Mouse (Mus musculus): ENCODE measurements around the gene Tmem104.

Gene Tmem104

DNA sequence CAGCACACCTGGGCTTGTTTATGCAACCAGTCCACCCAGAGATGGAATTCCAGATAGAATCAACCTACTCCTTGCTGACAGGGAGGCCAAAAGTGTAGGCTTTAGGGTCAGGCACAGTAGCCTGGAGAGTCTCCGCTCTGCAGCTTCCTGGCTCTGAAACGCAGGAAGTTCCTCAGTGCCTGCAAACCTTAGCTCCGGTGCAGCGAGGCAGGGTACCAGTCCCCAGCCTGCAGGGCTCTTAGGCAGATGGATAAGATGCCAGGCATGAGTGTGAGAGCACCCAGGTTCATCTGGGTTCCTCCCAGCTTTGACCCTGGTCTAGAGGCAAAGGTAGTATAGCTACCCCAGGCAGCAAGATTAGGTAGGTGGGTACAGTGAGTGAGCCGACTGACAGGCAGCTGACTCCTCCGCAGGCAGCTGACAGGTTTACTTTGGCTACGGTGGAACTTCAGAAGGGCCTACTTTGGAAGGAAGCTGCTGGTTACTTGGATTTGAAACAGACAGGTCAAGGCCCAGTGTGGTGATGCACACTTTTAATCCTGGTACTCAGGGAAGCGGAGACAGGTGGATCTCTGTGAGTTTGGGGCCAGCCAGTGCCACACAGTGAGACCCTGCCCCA, 19.5 kb upstream of the Tmem104 start:
- no peak for DNase-seq

DNA sequence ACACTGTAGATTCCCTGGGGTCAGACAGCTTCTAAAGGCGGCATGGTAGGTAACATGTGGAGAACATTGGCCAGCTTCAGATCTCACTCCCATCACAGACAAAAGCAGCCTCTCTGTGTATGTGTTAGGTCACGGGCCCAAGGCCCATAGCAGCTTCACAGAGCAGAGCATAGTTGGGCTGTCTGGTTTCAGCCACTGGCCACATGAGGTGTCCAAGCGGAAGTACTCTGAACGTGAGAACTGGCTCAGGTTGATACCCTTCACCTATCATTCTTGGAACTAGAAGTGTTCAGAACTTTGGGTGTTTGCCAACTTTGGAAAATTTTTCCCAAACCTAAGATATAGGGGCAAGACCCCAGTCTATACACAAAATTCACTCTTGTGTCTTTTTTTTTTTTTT, 17.9 kb upstream of the Tmem104 start:
- DNase-seq, result no peak

DNA sequence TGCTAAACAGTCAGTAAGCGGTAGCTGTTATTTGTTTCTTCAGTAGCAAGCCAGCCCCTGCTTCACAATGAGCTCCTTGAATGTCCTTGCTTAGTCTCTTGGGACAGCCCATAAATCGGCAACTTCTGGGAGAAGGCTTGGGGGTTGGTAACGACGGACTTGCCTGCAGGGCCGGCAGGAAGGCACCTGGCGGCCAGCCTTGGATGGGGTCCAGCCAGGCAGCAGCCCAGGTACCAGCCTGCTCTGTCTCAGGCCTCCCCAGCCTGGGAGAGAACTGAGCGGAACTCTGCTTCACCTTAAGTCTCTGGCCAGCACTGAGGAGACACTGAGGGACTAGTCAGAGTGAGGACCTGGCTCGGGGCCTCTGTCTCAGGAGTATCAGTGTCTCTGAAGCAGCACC, 16.2 kb upstream of the Tmem104 start:
- no peak for DNase-seq

DNA sequence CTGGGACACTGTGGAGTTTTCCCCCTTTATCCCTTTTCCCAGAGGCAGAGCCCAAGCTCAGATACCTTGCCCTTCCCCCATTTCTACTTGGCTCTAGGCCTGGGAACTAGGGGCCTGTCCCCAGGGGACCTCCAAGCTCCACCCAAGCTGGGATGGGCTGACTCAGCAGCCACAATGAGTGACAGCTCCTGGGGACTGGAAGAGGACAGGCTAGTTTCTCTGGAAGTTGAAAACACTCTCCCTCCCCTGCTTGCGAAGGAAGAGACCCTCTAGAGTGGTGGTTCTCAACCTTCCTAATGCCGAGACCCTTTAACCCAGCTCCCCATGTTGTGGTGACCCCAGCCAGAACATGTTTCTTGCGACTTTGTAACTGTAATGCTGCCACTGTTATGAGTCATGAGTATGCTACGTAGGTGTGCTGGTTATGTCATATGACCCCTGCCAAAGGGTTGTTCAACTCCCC, 14.4 kb upstream of the Tmem104 start:
- DNase-seq, result no peak

DNA sequence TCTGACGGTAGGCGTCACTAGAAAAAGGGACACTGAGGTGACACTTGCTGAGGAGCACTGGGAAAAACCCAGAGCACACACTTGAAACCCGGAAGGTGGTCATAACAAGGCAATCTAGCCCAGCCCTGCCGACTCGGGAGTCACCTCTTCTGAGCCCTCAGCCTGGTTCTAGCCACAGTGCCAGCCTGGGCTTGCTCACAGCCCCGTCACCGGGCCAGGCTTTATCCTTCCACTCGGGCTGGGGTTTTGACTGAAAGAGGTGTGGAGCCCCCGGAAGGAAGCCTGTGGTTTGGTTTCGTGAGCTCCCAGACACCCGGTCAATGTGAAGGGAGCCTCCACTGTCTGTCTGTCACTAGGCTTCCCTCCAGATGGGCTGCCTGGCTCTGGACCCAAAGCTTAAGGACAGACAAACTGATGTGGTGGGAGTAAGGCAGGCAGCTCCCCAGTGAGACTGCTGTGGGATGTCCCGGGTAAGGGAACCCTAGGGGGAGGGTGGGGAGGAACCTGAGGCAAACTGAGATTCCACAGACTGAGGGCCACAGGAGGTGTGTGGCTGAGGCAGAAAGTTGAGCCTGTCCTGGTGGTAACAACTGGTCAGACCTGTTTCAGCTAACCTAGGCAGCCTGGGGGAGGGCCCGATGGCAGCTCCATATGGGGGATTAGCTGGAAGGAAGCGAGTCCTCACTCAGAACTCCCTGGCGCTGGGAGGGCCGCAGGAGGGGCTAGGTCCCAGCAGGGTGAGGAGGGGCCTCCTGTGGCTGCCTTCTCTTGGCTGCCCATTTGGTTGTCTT, 13.5 kb upstream of the Tmem104 start:
- DNase-seq, result no peak

DNA sequence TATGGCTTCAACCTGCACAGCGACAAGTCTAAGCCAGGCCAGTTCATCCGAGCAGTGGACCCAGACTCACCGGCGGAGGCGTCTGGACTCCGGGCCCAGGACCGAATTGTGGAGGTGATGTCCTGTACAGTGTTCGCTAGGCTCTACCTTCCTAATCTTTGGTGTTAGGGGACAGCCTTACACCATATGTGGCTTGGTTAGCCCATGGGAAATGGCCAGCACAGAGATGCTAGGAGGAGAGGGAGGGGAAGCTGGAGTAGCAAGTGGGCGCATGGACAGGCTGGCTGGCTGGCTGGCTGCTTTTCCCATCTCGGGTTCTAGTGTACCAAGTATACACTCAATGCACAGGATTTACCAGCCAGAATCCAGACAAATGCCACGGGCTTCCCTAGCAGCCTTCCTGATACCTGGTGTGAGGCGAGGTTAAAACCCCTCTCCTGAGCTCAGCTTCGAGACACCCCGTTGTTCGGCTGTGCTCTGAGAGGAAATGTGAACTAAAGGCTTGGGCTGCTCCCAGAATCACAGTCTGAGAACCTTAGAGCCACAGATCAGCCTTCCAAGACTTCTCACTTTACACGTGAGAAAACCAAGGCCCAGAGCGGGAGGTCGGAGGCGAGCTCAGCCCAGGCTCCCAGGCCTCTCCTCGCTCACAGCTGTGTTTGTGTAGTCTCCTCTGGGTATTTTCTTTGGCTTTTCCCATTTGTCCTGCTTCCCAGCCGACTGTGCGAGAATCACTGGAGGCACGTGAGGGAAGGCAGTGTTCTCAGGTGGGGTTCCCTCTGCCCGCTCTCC, 10.7 kb upstream of the Tmem104 start:
- no peak for DNase-seq

DNA sequence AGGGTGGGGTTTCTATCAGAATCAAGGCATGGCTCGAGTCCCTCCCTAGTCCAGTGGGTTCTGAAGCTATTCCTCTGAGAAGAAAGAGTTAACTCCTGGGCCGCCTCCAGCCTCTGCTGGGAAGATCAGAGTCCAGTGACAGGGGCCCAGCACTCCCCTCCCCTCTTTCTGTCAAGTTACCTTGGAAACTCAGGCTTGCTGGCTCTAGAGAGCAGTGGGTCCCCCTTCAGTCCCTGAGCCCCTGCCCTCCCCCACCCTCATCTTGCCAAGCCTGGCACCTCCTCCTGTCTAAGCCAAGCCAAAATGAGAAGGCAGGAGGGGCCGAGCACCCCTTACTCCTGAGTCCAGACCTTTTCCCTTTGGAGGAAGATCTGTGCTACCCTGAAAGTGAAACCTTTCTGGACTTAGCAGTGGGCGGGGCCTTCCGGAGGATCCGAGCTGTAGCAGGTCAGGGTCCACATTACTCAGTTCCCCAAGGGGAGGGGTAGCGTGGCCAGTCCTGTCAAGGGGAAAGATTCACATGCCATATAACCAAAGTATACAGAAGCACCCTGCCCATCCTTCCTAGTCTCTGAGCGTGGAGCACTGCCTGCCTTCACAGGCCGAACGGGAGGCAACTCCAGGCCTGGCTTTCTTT, 9.6 kb upstream of the Tmem104 start:
- DNase-seq, result no peak

DNA sequence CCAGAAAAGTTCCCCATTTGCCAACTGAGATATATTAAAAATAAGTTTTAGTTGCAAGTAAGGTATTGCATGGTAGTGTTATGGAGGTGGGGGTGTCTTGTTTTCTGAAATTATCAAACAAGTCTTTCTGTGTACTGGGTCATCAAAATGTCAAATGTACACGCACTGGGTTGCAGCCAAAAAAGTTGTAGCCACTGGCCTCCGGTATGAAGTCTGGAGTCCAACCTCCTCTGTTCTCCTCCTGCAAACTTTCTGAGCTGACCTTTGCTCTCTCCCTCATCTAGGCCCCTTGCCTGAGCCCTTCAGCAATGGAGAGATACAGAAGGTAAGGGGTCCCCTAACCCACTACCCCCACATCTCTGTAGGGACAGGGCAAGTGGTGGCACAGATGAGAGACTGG, 8.5 kb upstream of the Tmem104 start:
- no peak for DNase-seq

DNA sequence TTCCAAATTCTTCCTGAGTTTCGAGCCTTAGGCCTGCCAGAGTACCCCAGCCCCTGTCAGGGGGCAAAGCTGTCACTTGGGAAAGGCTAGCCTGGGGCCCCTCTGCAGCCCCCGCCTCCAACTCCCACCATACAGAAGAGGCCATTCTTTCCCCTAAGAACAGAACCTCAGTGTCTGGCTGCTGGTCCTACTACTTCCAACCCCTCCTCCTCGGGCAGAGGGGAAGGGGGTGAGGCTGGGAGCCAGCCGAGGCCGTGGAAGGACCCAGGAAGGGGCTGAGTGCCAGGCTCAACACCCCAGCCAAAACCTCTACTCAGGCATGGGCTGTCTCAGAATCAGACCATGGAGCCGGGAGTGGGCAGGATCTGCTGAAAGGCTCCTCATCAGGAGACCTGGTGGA, 8.1 kb upstream of the Tmem104 start:
- no peak for DNase-seq

DNA sequence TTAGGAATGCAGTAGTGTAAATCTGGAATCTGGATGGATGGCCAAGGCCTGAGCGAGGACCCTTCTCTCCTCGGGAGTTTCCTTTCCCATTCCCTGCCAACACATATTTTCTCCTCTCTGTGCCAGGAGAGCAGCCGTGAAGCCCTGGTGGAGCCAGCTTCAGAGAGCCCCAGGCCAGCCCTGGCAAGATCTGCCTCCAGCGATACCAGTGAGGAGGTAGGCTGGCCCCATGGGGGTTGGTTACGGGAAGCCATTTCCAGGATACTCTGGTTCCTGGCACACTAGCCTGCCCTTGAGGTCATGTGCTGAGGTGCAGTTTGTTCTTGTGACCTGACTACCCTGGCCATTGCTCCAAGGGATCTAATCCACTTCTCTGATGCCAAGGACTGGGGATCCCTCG, 7.4 kb upstream of the Tmem104 start:
- no peak for DNase-seq

DNA sequence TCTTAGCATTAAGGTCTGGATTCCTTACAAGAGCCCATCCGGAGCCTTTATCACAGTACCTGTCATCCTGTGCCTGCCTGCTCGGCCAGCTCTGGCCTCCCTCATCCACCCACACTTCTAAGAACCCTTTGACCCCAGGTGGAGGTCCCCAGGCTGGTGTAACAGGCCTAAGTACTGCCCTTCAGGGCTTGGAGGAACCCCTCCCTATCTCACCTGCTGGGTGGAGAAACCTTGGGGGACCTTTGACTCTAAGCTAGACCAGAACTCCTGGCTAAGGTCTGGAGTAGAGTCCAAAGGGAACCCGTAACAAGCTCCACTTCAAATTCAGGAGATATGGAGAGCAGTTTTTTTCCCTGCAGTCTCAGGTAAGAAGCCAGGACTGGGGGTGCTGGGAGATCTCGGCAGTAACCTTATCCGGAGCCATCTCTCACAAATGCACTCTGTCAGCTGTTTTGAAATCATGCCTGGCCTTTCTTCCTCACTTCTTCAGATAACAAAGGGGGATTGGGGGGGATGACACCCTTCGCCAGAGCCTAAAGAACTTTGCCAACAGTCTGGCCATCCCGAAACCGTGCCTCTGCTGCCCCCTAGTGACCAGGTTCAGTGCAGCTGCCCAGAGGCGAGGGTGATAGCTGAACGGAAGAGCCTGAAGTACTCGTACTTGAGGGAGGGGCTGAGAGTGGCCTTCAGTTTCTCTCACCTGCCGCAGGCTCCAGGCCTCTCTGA, 5.2 kb upstream of the Tmem104 start:
- DNase-seq, result peak; percentile 85

DNA sequence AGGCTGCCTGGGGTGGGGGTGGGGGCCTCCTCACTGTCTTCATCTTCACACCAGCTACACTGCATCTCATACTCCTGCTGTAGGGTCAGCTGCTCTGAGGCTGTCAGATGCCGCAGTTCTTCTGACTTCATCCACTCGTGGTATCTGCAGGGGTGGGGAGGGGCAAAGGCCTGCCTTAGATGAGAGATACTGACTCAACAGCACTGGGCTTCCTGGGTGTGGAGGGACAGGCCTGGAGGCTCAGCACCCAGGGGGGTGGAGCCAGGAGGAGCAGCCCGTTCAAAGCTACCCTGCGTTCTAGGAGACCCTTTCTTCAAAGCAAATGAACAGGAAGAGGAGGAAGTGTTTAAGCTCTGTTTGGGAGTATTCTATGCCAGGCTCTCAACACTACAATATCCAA, 2.3 kb upstream of the Tmem104 start:
- DNase-seq, result no peak

DNA sequence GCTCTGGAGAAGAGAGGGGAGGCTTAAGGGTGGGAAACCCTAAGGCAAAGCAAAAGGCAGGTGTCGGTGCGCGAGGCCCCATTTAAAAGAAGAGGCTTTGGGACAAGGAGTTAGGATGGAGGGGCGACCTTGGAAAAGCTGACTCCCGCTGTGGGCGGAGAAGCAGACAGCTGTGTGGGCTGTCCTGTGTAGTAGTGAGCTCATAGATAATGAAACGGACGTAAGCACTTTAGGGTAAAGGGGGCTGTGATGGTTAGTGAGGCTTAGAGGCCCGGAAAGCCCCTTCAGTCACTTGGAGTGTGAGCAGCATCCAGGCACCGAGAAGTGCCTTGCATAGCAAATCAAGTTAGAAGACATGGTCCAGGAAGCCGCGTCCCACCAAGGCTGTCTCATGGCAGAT, 406 bp downstream of the Tmem104 start, which contains the start of gene Nat9:
Gene Nat9, minus strand, starts transcription at position 167 of the 400 bp plus-strand sequence.
- DNase-seq, result no peak

DNA sequence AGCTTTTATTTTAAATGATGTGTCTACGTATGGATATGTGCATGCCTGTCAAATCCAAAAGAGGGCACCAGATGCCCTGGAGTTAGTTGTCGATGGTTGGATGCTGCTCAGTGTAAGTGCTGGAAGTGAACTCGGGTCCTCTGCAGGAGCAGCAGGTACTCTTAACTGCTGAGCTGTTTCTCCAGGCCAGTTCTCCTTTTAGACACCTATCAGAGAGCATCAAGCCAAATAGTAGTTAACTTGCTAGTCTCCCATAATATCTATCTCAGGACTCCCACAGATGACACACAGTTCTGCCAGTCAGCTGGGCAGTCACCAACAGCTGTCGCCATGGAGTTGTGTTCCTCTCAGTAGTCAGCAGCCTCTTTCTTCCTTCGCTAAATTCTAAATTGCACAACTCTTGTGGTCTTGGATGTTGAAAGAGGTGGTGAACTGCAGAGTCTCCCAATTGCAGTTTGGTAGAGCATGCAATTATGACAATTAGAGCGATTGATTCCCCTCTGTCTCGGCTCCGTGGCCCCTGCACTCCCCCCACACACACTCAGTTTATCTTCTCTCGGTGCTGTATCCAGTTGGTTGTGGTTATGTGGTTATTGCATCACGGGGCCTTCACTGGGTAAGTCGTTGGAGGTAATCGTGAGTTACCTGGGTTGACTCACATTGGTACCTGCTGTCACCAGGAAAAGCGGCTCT, 1.4 kb downstream of the Tmem104 start:
- no peak for DNase-seq

DNA sequence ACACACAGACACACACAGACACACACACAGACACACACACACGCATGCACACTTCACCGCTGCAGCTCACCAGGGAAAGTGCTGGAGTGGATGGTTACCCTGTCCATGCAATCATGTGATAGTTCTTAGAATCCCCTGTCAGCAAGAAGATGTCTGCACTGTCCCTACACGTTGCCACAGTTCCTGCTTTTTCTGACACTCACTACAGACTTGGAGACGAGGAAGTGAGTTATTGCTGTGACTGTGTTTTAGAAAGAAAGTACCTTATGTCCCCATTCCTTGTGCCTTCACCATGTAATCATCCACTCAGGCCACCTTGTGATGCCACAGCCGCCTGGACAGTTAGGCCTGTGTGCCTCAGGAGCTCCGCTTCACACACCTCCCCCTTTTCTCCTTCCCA, 2.0 kb downstream of the Tmem104 start:
- no peak for DNase-seq

DNA sequence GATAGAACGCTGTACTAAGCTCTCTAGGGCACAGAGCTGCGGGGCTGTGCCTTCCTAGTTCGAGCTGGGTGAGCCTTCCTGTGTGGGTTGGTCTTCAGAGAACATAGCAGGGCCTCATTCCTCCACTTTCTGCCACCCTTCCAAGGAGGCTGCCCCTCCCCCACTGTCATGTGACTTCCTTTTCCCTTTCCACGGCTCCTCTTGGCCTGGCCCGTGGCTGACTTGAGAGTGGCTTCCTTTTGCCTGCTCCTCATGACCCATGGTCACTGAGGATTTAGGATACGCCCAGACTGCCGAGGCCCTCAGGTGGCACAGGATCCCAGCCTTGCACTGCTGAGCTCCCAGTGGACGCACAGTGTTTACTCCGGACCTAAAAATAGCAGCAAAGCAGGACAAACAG, 4.9 kb downstream of the Tmem104 start:
- no peak for DNase-seq

DNA sequence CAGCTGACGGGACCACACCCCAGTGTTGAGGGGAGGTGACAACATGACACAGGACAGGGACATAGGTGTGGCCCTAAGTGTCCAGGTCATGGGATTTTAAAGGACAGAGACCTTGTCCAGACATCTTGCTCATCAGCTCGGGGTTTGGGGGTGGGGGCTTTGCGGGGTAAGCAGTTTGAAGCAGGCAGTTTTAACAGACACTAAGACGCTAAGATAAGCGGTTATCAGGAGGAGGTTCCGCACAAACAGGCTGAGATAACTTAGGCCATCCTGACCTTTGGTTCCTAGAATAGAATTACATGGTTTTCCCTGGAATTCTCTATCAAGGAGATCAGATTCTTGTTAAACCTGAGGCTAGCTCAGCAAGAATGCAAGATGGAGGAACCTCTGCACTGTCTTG, 7.4 kb downstream of the Tmem104 start:
- DNase-seq, result no peak

DNA sequence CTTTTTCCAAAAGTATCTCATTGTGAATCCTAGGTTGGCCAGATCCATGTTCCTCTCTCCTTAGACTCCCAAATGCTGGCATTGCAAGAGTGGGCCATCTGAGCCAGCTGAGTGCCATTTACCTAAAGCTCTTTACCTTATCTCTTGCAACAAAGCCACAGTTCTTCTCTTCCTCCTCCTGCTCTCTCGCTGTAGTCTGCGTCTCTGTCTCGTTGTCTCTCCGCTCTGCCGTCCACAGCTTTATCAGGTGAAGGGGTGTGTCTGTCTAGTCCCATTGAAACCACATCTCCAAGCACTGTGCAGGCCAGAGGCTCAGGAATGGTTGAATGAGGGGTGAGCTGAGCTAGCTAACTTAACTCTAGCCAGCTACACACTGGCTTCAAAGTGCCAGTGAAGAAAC, 8.6 kb downstream of the Tmem104 start:
- DNase-seq, result no peak

DNA sequence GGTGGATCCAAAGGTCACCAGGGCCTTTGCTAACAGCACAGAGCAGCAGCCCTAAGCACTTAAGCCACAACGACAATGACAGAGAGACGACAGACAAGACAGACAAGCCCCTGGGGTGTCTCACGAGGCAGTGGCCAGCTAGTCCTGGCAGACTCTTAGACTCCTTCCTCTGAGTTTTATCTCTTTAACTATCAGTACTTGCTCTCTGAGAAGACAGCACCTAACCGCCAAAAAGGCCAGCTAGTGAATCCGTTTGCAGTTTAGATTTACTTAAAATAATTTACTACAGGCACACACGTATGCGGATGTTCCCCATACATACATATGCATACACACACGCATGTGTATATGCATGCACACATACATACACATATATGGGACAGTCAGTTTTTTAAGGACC, 10.3 kb downstream of the Tmem104 start:
- no peak for DNase-seq

DNA sequence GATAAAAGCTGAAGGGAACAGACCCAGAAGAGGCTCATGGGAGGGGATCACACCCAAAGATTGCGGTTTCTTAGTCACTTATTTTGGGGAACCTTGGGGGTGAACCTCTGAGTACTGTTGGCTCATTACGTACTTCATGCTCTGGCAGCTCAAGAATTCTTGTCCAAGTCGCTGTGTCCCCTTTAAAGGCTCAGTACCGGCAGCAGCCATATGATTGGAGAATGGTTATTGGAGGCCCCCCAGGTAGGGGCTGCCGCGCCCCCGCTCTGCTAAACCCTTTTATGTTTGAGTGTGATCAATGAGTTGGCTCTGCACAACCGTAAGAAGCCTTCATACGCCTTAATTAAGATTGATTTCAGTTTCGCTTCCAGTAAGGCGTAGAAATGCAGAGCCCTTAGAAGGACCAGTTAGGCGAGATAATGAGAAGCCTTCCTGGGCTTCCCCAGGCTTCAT, 11.7 kb downstream of the Tmem104 start:
- no peak for DNase-seq

DNA sequence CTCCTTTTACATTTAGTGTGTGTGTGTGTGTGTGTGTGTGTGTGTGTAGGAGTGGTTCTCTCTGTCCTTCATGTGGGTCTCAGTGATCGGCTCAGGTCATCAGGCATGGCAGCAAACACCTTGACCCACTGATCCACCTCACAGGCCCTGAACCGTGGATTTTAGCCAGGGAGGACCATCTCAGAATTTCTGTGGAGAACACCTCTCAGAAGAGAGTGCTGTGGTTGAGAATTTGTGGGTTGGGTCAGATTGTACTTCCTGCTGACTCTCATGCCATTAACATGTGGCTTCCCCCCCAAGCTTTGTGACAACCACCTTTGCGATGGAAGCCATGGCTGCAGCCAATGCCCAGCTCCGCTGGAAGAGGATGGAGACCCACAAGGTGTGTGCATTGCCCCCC, 13.2 kb downstream of the Tmem104 start:
- DNase-seq, result peak; percentile 54

DNA sequence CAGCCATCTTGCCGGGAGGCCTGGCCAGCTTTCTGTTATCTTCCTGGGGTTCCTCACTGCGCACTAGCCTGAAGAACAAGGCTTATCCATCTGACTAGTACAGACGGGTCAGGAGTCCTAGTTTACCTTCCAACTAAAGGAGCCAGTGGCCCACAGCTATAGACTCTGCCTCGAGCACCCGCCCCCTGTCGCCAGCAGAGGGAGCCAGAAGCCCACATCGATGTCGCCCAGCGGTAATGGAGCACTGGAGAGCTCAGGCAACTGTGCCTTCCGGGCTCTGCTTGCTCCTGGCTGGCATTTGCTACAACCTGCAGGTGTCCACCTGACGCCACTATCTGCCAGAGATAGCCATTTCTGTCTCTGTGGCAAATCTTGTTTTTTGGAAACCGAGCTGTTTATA, 15.0 kb downstream of the Tmem104 start:
- DNase-seq, result peak; percentile 97
